Mouse (Mus musculus): ENCODE measurements around the gene B4galnt4.

GRCm38 (mm10) chr7:141087894-141088293 lies 27.0 kb downstream of the B4galnt4 start:
- TF ChIP-seq EP300 (optimal IDR thresholded peaks at IDR 0.05) (no peak), CTCF (IDR thresholded peaks at IDR 0.05; ENCODE audit: low read depth) (no peak)
